Mouse (Mus musculus) heart, embryonic 16.5 days (tissue): ENCODE measurements around the gene Poc1a. TPM values are rescaled to one million over a fixed set of nuclear protein-coding genes. Genes with fewer than 3 reads are reported as not detected.

ENCODE experiments used
- ATAC-seq: fragments of 200-750 bp; cut with Nextera tagmentation; replicated peaks from 2 replicates; pipeline ENCODE4 v1.8.0; 2017; ENCODE audit warnings: moderate number of reproducible peaks; ENCODE audit not compliant: insufficient read depth, low FRiP score; ENCODE audit errors: extremely low read depth
- H3K27ac ChIP-seq: fragments of 300-500 bp; sonication (generic); 2 replicates; pipeline ENCODE4 v1.5.1; 2014; ENCODE audit warnings: mild to moderate bottlenecking, low read length, control low read depth, moderate library complexity
- H3K27me3 ChIP-seq: fragments of 300-500 bp; sonication (generic); 2 replicates; pipeline ENCODE4 v1.6.1; 2014; ENCODE audit warnings: low read length, mixed read lengths; ENCODE audit not compliant: control insufficient read depth, insufficient read depth
- H3K36me3 ChIP-seq: fragments of 300-500 bp; sonication (generic); 2 replicates; pipeline ENCODE4 v1.6.1; 2014; ENCODE audit not compliant: control insufficient read depth, insufficient read depth
- H3K4me1 ChIP-seq: fragments of 300-500 bp; sonication (generic); 2 replicates; pipeline ENCODE4 v1.6.1; 2014; ENCODE audit warnings: low read length, mixed read lengths; ENCODE audit not compliant: control insufficient read depth, insufficient read depth
- H3K4me2 ChIP-seq: fragments of 300-500 bp; sonication (generic); 2 replicates; pipeline ENCODE4 v1.6.1; 2014; ENCODE audit warnings: low read depth, mild to moderate bottlenecking, control low read depth, low read length
- H3K4me3 ChIP-seq: fragments of 300-500 bp; sonication (generic); 2 replicates; pipeline ENCODE4 v1.5.1; 2014; ENCODE audit warnings: mild to moderate bottlenecking, control low read depth, low read length
- H3K9ac ChIP-seq: fragments of 300-500 bp; sonication (generic); 2 replicates; pipeline ENCODE4 v1.6.1; 2014; ENCODE audit warnings: low read length, control low read depth
- H3K9me3 ChIP-seq: fragments of 300-500 bp; sonication (generic); replicated peaks from 2 replicates; pipeline ENCODE4 v1.6.1; 2016; ENCODE audit warnings: low read length; ENCODE audit not compliant: control insufficient read depth
- WGBS: fragments of 180-500 bp; shearing (Covaris S2); extraction: QIAGEN DNeasy Blood & Tissue Kit; methylation state at CpG from one replicate; pipeline ENCODE4 v1.1.7; 2014; 5-methylcytosine and 5-hydroxymethylcytosine counted together
- polyA plus RNA-seq: library from polyadenylated mRNA; unstranded; fragments of >200 nt; fragmentation: Nextera tagmentation; extraction: Ambion mirVana; gene quantifications from 2 replicates; pipeline ENCODE4 v1.2.1, GENCODE M21; 2015

Gene Poc1a
- polyA plus RNA-seq, 1 experiment from 2014 or later = 30.6 TPM

- Histone ChIP-seq H3K4me1 (no peaks in the 10 kb centered on the region; the same call in 1 of the 2 replicates), H3K27me3 (no peaks in the 10 kb centered on the region), H3K27ac (no peak overlapping the region), H3K4me3 (no peak overlapping the region), H3K9me3 (no peaks in the 10 kb centered on the region), H3K36me3 (peaks cover 21% of the 10 kb centered on the region), H3K9ac (no peak overlapping the region), H3K4me2 (no peak overlapping the region)
- ATAC-seq = no peak
- 66% methylated on average over 9 of the region's 9 CpGs for WGBS
Measured at GRCm38 (mm10) chr9:106378753-106379152, 97.9 kb downstream of the Poc1a start.

GRCm38 (mm10) chr9:106386181-106386864 is 105.5 kb downstream of the Poc1a start:
- WGBS = 76% methylated on average over 12 of the region's 12 CpGs
- Histone ChIP-seq H3K27ac (no peak overlapping the region), H3K27me3 (no peaks in the 10 kb centered on the region), H3K9ac (no peak overlapping the region), H3K4me1 (peaks cover 12% of the 10 kb centered on the region), H3K4me2 (no peak overlapping the region), H3K9me3 (peaks cover 5% of the 10 kb centered on the region; the same call in 1 of the 2 replicates), H3K4me3 (no peak overlapping the region), H3K36me3 (no peaks in the 10 kb centered on the region)
- no peak for ATAC-seq

- Histone ChIP-seq H3K27me3 (no peaks in the 10 kb centered on the region), H3K27ac (no peak overlapping the region), H3K4me1 (peaks cover 32% of the 10 kb centered on the region), H3K9ac (no peak overlapping the region), H3K4me3 (no peak overlapping the region), H3K4me2 (no peak overlapping the region), H3K9me3 (peaks cover 5% of the 10 kb centered on the region; the same call in 1 of the 2 replicates), H3K36me3 (no peaks in the 10 kb centered on the region)
- 51% methylated on average over 11 of the region's 11 CpGs for WGBS
- ATAC-seq = no peak
Measured at GRCm38 (mm10) chr9:106392828-106393527, 112.1 kb downstream of the Poc1a start.

- H3K27me3 ChIP-seq = no peaks in the 10 kb centered on the region
- H3K9me3 ChIP-seq = peaks cover 5% of the 10 kb centered on the region; the same call in 1 of the 2 replicates
- no peak overlapping the region for H3K27ac ChIP-seq
- H3K4me2 ChIP-seq = no peak overlapping the region
- H3K36me3 ChIP-seq = no peaks in the 10 kb centered on the region
- peaks cover 34% of the 10 kb centered on the region for H3K4me1 ChIP-seq
- no peak for ATAC-seq
- 75% methylated on average over 8 of the region's 8 CpGs for WGBS
- H3K9ac ChIP-seq = no peak overlapping the region
- H3K4me3 ChIP-seq = no peak overlapping the region
Measured at GRCm38 (mm10) chr9:106393548-106393947, 112.7 kb downstream of the Poc1a start.

GRCm38 (mm10) chr9:106394649-106395602 is 114.1 kb downstream of the Poc1a start:
- Histone ChIP-seq H3K9me3 (no peaks in the 10 kb centered on the region; the same call in 1 of the 2 replicates), H3K27me3 (no peaks in the 10 kb centered on the region), H3K9ac (0 out of 2 replicates have a peak overlapping the region, but pooled peaks have one; percentile 4), H3K4me2 (no peak overlapping the region), H3K4me3 (no peak overlapping the region), H3K36me3 (no peaks in the 10 kb centered on the region), H3K4me1 (peaks cover 34% of the 10 kb centered on the region), H3K27ac (no peak overlapping the region)
- no peak for ATAC-seq
- 60% methylated on average over 11 of the region's 11 CpGs for WGBS

GRCm38 (mm10) chr9:106397733-106398132 is 116.9 kb downstream of the Poc1a start:
- no peaks in the 10 kb centered on the region for H3K9me3 ChIP-seq
- peak overlapping the region; percentile 38; the same call in 1 of the 2 replicates for H3K27ac ChIP-seq
- 0 out of 2 replicates have a peak overlapping the region, but pooled peaks have one; percentile 30 for H3K9ac ChIP-seq
- ATAC-seq = 0 out of 2 replicates have a peak, but pooled peaks have one; percentile 18
- H3K4me1 ChIP-seq = peaks cover 31% of the 10 kb centered on the region
- H3K36me3 ChIP-seq = no peaks in the 10 kb centered on the region
- H3K27me3 ChIP-seq = no peaks in the 10 kb centered on the region
- no peak overlapping the region for H3K4me3 ChIP-seq
- WGBS = 23% methylated on average over 4 of the region's 4 CpGs
- H3K4me2 ChIP-seq = no peak overlapping the region

GRCm38 (mm10) chr9:106398667-106399311 is 117.9 kb downstream of the Poc1a start:
- 65% methylated on average over 9 of the region's 9 CpGs for WGBS
- no peak overlapping the region for H3K27ac ChIP-seq
- no peaks in the 10 kb centered on the region for H3K36me3 ChIP-seq
- H3K9me3 ChIP-seq = no peaks in the 10 kb centered on the region
- H3K27me3 ChIP-seq = no peaks in the 10 kb centered on the region
- H3K9ac ChIP-seq = no peak overlapping the region
- H3K4me1 ChIP-seq = peaks cover 32% of the 10 kb centered on the region
- H3K4me2 ChIP-seq = no peak overlapping the region
- no peak for ATAC-seq
- no peak overlapping the region for H3K4me3 ChIP-seq

- Histone ChIP-seq H3K4me2 (no peak overlapping the region), H3K36me3 (no peaks in the 10 kb centered on the region), H3K4me1 (peaks cover 27% of the 10 kb centered on the region), H3K27ac (no peak overlapping the region), H3K27me3 (no peaks in the 10 kb centered on the region), H3K9ac (no peak overlapping the region), H3K4me3 (no peak overlapping the region), H3K9me3 (no peaks in the 10 kb centered on the region)
- WGBS = 83% methylated on average over 3 of the region's 3 CpGs
- ATAC-seq = no peak
Measured at GRCm38 (mm10) chr9:106399808-106400207, 118.9 kb downstream of the Poc1a start.
